Mouse (Mus musculus) left cerebral cortex, adult 2 months (tissue): ENCODE data around the gene Hrh2. TPM values are rescaled to one million over a fixed set of nuclear protein-coding genes. Genes with fewer than 3 reads are reported as not detected.

Source experiments
- DNase-seq, 2 experiments: peaks; one replicate each; pipeline ENCODE4 v3.0.0; 2021 to 2022; ENCODE audit warnings: low spot score in 2 of 2, mixed read lengths in 1 of 2; ENCODE audit errors: extremely low spot score in 1 of 2
- H3K27ac ChIP-seq: fragments of 200-600 bp; 2 replicates; pipeline ENCODE4 v1.8.1; 2022
- H3K4me3 ChIP-seq: fragments of 200-600 bp; 2 replicates; pipeline ENCODE4 v1.8.1; 2022
- CTCF ChIP-seq: fragments of 200-600 bp; IDR thresholded peaks from 2 replicates; pipeline ENCODE4 v1.8.1; 2022; ENCODE audit warnings: antibody characterized with exemption, mild to moderate bottlenecking, moderate library complexity
- intact Hi-C: fragments of 180-260 bp; cut with DNase I; formaldehyde crosslinking; loops from one replicate; pipeline ENCODE4 v1.15.1; 2025
- total RNA-seq, 2 experiments: library from RNA; stranded (reverse); gene quantifications; 2 replicates each; pipeline ENCODE4 v1.2.3; 2021

The Hrh2 gene
- total RNA-seq, 2 experiments from 2014 or later: 14.6 to 17.5 TPM

- no peak for DNase-seq
- TF ChIP-seq CTCF: no peak
- no peak overlapping the region for H3K4me3 ChIP-seq
- H3K27ac ChIP-seq: no peak overlapping the region; the same call in 1 of the 2 replicates
- intact Hi-C loops: no loop called here
Measured at GRCm38 (mm10) chr13:54280366-54280765, 88.4 kb downstream of the Hrh2 start.

- Histone ChIP-seq H3K4me3 (no peak overlapping the region), H3K27ac (no peak overlapping the region)
- TF ChIP-seq CTCF: no peak
- DNase-seq: no peak
- intact Hi-C loops: no loop called here
Measured at GRCm38 (mm10) chr13:54281149-54281548, 89.2 kb downstream of the Hrh2 start.

GRCm38 (mm10) chr13:54281623-54282022 is 89.7 kb downstream of the Hrh2 start:
- no peak for TF ChIP-seq CTCF
- intact Hi-C loops: no loop called here
- Histone ChIP-seq H3K27ac (no peak overlapping the region), H3K4me3 (no peak overlapping the region)
- DNase-seq: no peak

- Histone ChIP-seq H3K4me3 (no peak overlapping the region), H3K27ac (peak overlapping the region; percentile 24; the same call in 1 of the 2 replicates)
- TF ChIP-seq CTCF: no peak
- no peak for DNase-seq
- intact Hi-C loops: no loop called here
Measured at GRCm38 (mm10) chr13:54282149-54282860, 90.4 kb downstream of the Hrh2 start.

GRCm38 (mm10) chr13:54282861-54283206 is 90.9 kb downstream of the Hrh2 start:
- intact Hi-C loops: no loop called here
- no peak overlapping the region for H3K4me3 ChIP-seq
- H3K27ac ChIP-seq: no peak overlapping the region
- TF ChIP-seq CTCF: no peak
- DNase-seq: no peak

Other genes with a start within 250 kb of the Hrh2 start
- gene Drd1, start 136.4 kb upstream of the Hrh2 start, total RNA-seq: 10 to 100 TPM; 30.0 to 34.8 TPM
- 10 to 100 TPM; 44.6 to 46.4 TPM for gene Sfxn1, start 120.3 kb upstream of the Hrh2 start, total RNA-seq
- 100 to 1,000 TPM; 798 to 848 TPM for gene Cplx2, start 179.2 kb downstream of the Hrh2 start, total RNA-seq